ENCODE assay signal across 21 mouse cellular contexts in the genomic region with DNA sequence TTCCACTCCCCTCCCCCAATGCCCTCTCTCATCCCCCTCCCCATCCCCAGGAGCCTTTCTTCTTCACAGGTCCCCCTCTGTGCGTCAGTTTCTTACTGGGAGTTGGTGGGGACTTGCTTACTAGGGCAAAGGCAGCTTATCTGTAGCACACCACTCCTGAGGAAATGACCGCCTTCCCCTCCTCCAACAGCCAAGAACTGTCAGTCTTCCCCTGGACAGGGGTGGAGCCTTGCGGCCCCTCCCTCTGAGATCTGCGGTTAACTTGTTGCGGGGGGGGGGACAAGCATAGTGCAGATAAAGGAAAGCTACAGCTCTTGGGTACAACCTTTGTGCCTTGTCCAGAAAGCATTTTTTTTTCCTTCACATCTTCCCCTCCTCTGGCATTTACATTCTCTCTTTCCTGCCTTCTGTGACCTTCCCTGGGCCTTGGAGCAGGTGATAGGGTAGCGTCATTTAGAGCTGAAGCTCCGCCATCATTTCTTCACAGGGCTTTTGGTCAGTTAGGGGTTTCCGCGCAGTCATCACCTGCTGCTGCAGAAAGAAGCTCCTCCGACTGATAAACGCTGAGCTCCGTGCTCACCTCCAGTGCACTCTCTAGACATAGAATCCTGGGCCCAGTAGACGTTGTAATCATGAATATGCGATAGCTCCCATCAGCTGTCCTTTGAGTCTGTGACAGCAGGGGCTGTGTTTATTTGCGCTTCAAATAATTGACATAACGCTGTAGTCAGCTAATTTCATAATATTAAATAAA.
DNase-seq lines count a peak whose midpoint lies in the region; ATAC-seq lines count a peak whose summit lies in the region.
"Had no signal": no experiment of that assay in that cellular context is flagged by ENCODE, and none has a peak within 500 bp of the region (broad histone marks: within the 10 kb centered on the region; RNA-seq: fewer than 3 reads in every experiment).

No protein-coding gene starts in this region.

- peak; percentile 5 for DNase-seq in midbrain, embryonic 14.5 days
- no peak for DNase-seq in midbrain, embryonic 11.5 days (ENCODE audit: low spot score, missing footprints)
- DNase-seq in liver, embryonic 13.5 days, result peak; percentile 71
- DNase-seq in yolk sac, embryonic 10.5 days (ENCODE audit: low spot score), result peak; percentile 7
- no peak for DNase-seq in right cerebral cortex, adult 18-20 months
- no peak for DNase-seq in frontal cortex, adult 2 months (ENCODE audit: extremely low spot score in 1 of 2, low spot score in 1 of 2)
- DNase-seq: cerebellum, postnatal 10 days; gastrocnemius, adult 2 months; kidney, postnatal 4 days; layer of hippocampus, adult 9-11 months; lung, embryonic 14.5 days; lung, postnatal 36 days; thymus, adult 2 months had no signal

- peaks cover 20% of the 10 kb centered on the region for H3K4me1 ChIP-seq in erythroblast, embryonic 14.5 days (ENCODE audit: control insufficient read depth)
- 0 out of 2 replicates have a peak, but pooled peaks cover 5% of the 10 kb centered on the region for H3K4me1 ChIP-seq in midbrain, embryonic 14.5 days (ENCODE audit: control insufficient read depth, insufficient read depth, low read length)
- H3K4me1 ChIP-seq in midbrain, embryonic 11.5 days (ENCODE audit: control insufficient read depth, insufficient read depth, low read length), result no peaks in the 10 kb centered on the region
- H3K4me1 ChIP-seq in liver, embryonic 13.5 days (replicated peaks), result peaks cover 22% of the 10 kb centered on the region
- H3K4me1 ChIP-seq: embryonic facial prominence, embryonic 15.5 days; hindbrain, embryonic 15.5 days; intestine, embryonic 15.5 days; limb, embryonic 12.5 days had no signal

- no peaks in the 10 kb centered on the region for H3K36me3 ChIP-seq in erythroblast, embryonic 14.5 days (ENCODE audit: control insufficient read depth)
- H3K36me3 ChIP-seq in midbrain, embryonic 14.5 days (ENCODE audit: control insufficient read depth, insufficient read depth, low read length), result no peaks in the 10 kb centered on the region
- H3K36me3 ChIP-seq in midbrain, embryonic 11.5 days (ENCODE audit: control insufficient read depth, insufficient read depth, low read length), result no peaks in the 10 kb centered on the region
- no peaks in the 10 kb centered on the region for H3K36me3 ChIP-seq in liver, embryonic 13.5 days
- H3K36me3 ChIP-seq: embryonic facial prominence, embryonic 15.5 days; G1E; hindbrain, embryonic 15.5 days; intestine, embryonic 15.5 days; limb, embryonic 12.5 days; midbrain, embryonic 10.5 days had no signal

- 40% methylated on average over 16 of the region's 16 CpGs for WGBS in midbrain, embryonic 14.5 days
- WGBS in midbrain, embryonic 11.5 days, result 46% methylated on average over 16 of the region's 16 CpGs
- 13% methylated on average over 16 of the region's 16 CpGs for WGBS in liver, embryonic 13.5 days (ENCODE audit: insufficient replicate concordance)

- H3K9ac ChIP-seq in midbrain, embryonic 14.5 days (replicated peaks; ENCODE audit: low read length), result no peak overlapping the region
- H3K9ac ChIP-seq in midbrain, embryonic 11.5 days (ENCODE audit: low read length), result no peak overlapping the region
- H3K9ac ChIP-seq in liver, embryonic 13.5 days, result peak overlapping the region; percentile 41
- H3K9ac ChIP-seq: embryonic facial prominence, embryonic 15.5 days; hindbrain, embryonic 15.5 days; intestine, embryonic 15.5 days; limb, embryonic 12.5 days; lung, embryonic 14.5 days had no signal

- no peaks in the 10 kb centered on the region for H3K27me3 ChIP-seq in erythroblast, embryonic 14.5 days (ENCODE audit: control insufficient read depth)
- no peaks in the 10 kb centered on the region for H3K27me3 ChIP-seq in midbrain, embryonic 14.5 days (ENCODE audit: control insufficient read depth, insufficient read depth, low read length)
- no peaks in the 10 kb centered on the region for H3K27me3 ChIP-seq in midbrain, embryonic 11.5 days (ENCODE audit: control insufficient read depth, insufficient read depth, low read length)
- H3K27me3 ChIP-seq in liver, embryonic 13.5 days, result no peaks in the 10 kb centered on the region
- H3K27me3 ChIP-seq: embryonic facial prominence, embryonic 15.5 days; hindbrain, embryonic 15.5 days; intestine, embryonic 15.5 days; limb, embryonic 12.5 days had no signal

- peak overlapping the region; percentile 44 for H3K4me3 ChIP-seq in erythroblast, embryonic 14.5 days (replicated peaks)
- no peak overlapping the region for H3K4me3 ChIP-seq in midbrain, embryonic 14.5 days (replicated peaks; ENCODE audit: low read depth, low read length)
- no peak overlapping the region for H3K4me3 ChIP-seq in midbrain, embryonic 11.5 days (ENCODE audit: low read depth, low read length)
- peak overlapping the region; percentile 35 for H3K4me3 ChIP-seq in liver, embryonic 13.5 days (replicated peaks)
- H3K4me3 ChIP-seq: embryonic facial prominence, embryonic 15.5 days; gastrocnemius, adult 2 months; hindbrain, embryonic 15.5 days; intestine, embryonic 15.5 days; limb, embryonic 12.5 days; midbrain, embryonic 10.5 days had no signal

- ATAC-seq in erythroblast, adult 5-6 weeks (replicated peaks; ENCODE audit: low FRiP score, poor library complexity, severe bottlenecking), result no peak
- ATAC-seq in midbrain, embryonic 14.5 days (ENCODE audit: low FRiP score, low TSS enrichment), result no peak
- ATAC-seq in midbrain, embryonic 11.5 days (ENCODE audit: low FRiP score), result no peak
- peak; percentile 98 for ATAC-seq in liver, embryonic 13.5 days (ENCODE audit: low read depth)
- ATAC-seq: intestine, embryonic 15.5 days had no signal

- H3K9me3 ChIP-seq in erythroblast, embryonic 14.5 days (ENCODE audit: control insufficient read depth, low read length), result no peaks in the 10 kb centered on the region
- H3K9me3 ChIP-seq in midbrain, embryonic 14.5 days (ENCODE audit: control insufficient read depth, low read length), result no peaks in the 10 kb centered on the region
- no peaks in the 10 kb centered on the region for H3K9me3 ChIP-seq in midbrain, embryonic 11.5 days (ENCODE audit: control insufficient read depth, low read length)
- H3K9me3 ChIP-seq in liver, embryonic 13.5 days (replicated peaks), result no peaks in the 10 kb centered on the region
- H3K9me3 ChIP-seq: embryonic facial prominence, embryonic 15.5 days; hindbrain, embryonic 15.5 days; intestine, embryonic 15.5 days; limb, embryonic 12.5 days; midbrain, embryonic 10.5 days had no signal

- no peak overlapping the region for H3K4me2 ChIP-seq in midbrain, embryonic 14.5 days (ENCODE audit: low read length)
- no peak overlapping the region for H3K4me2 ChIP-seq in midbrain, embryonic 11.5 days
- peak overlapping the region; percentile 60 for H3K4me2 ChIP-seq in liver, embryonic 13.5 days
- H3K4me2 ChIP-seq: embryonic facial prominence, embryonic 15.5 days; hindbrain, embryonic 15.5 days; intestine, embryonic 15.5 days; limb, embryonic 12.5 days; lung, embryonic 14.5 days had no signal

- no peak overlapping the region for H3K27ac ChIP-seq in midbrain, embryonic 14.5 days (replicated peaks; ENCODE audit: low read depth, low read length)
- no peak overlapping the region for H3K27ac ChIP-seq in midbrain, embryonic 11.5 days (ENCODE audit: low read depth, low read length)
- H3K27ac ChIP-seq in liver, embryonic 13.5 days, result peak overlapping the region; percentile 76
- H3K27ac ChIP-seq: embryonic facial prominence, embryonic 15.5 days; gastrocnemius, adult 2 months; hindbrain, embryonic 15.5 days; intestine, embryonic 15.5 days; limb, embryonic 12.5 days; midbrain, embryonic 10.5 days had no signal

Comparison
In these comparisons a context has a peak if more than half of its experiments do, and no peak if none do; other contexts are left out.
1. DNase-seq: peak in midbrain, embryonic 14.5 days (single experiment), liver, embryonic 13.5 days (single experiment) and yolk sac, embryonic 10.5 days (single experiment); none in midbrain, embryonic 11.5 days (single experiment), right cerebral cortex, adult 18-20 months (single experiment) and frontal cortex, adult 2 months (0 of 2).
2. H3K4me3 ChIP-seq: peak in erythroblast, embryonic 14.5 days (single experiment) and liver, embryonic 13.5 days (single experiment); none in midbrain, embryonic 14.5 days (single experiment) and midbrain, embryonic 11.5 days (single experiment).